8 mouse cellular contexts compared by ENCODE assay signal in genomic region chr15:10470151-10470831, GRCm38 (mm10). TPM values are rescaled to one million over a fixed set of nuclear protein-coding genes. Genes with fewer than 3 reads are reported as not detected.
A peak's percentile ranks its signal among the peaks of the same experiment; 100 is the strongest.
DNase-seq lines count a peak whose midpoint lies in the region; ATAC-seq and TF ChIP-seq lines count a peak whose summit lies in the region.

Gene Dnajc21, minus strand, starts transcription at chr15:10470516.

- peak; percentile 97 for ATAC-seq in forebrain, postnatal 0 days

- H3K4me3 ChIP-seq in cerebellum, adult 2 months (replicated peaks; ENCODE audit: insufficient read depth, low read depth, low read length), result peak within 1 kb of the TSS; percentile 85
- peak within 1 kb of the TSS; percentile 92 for H3K4me3 ChIP-seq in forebrain, postnatal 0 days (ENCODE audit: low read depth, low read length)

- peak within 1 kb of the TSS; percentile 15 for H3K27ac ChIP-seq in cerebellum, adult 2 months (ENCODE audit: insufficient read depth, low read length)
- peak within 1 kb of the TSS; percentile 83 for H3K27ac ChIP-seq in forebrain, postnatal 0 days (ENCODE audit: low read depth, low read length)

- no peak for TF ChIP-seq CTCF in cerebellum, adult 2 months (IDR thresholded peaks at IDR 0.05; ENCODE audit: borderline replicate concordance, insufficient read depth, low read depth, low read length)
- no peak for TF ChIP-seq CTCF in forebrain, postnatal 0 days (IDR thresholded peaks at IDR 0.05; ENCODE audit: low read depth)

- peak within 1 kb of the TSS; percentile 79 for H3K9ac ChIP-seq in forebrain, postnatal 0 days

- H3K4me1 ChIP-seq in cerebellum, adult 2 months (ENCODE audit: control insufficient read depth, insufficient read depth, low read length), result no peaks in the 10 kb centered on the region
- 0 out of 2 replicates have a peak, but pooled peaks cover 4% of the 10 kb centered on the region for H3K4me1 ChIP-seq in forebrain, postnatal 0 days (ENCODE audit: insufficient read depth)

- peak; percentile 61 for TF ChIP-seq POLR2A in cerebellum, adult 2 months (IDR thresholded peaks at IDR 0.05; ENCODE audit: borderline replicate concordance, insufficient read depth, low read length)

- H3K27me3 ChIP-seq in cerebellum, adult 2 months (ENCODE audit: control insufficient read depth, insufficient read depth, low read length), result no peaks in the 10 kb centered on the region
- no peaks in the 10 kb centered on the region for H3K27me3 ChIP-seq in forebrain, postnatal 0 days (ENCODE audit: insufficient read depth, low read length)

- no peaks in the 10 kb centered on the region for H3K9me3 ChIP-seq in forebrain, postnatal 0 days (ENCODE audit: low read length)

- peaks cover 3% of the 10 kb centered on the region for H3K36me3 ChIP-seq in forebrain, postnatal 0 days (ENCODE audit: insufficient read depth)

- DNase-seq in Muller cell, postnatal 12 days (ENCODE audit: inconsistent ontology term), result peak; percentile 95
- peak; percentile 89 to 91 for DNase-seq in cerebellum, adult 2 months
- DNase-seq in forebrain, postnatal 0 days, result peak; percentile 86
- DNase-seq in heart, postnatal 4 days, result peak; percentile 87
- peak; percentile 84 for DNase-seq in layer of hippocampus, adult 9-11 months
- DNase-seq in lung, postnatal 14 days, result peak; percentile 90
- peak; percentile 85 for DNase-seq in ovary, postnatal 36 days (ENCODE audit: low spot score)
- DNase-seq in thymus, postnatal 25 days, result peak; percentile 84

- under 1% methylated on average over 86 of the region's 87 CpGs for WGBS in cerebellum, adult 2 months
- under 1% methylated on average over 67 of the region's 87 CpGs for WGBS in forebrain, postnatal 0 days

- peak within 1 kb of the TSS; percentile 76 for H3K4me2 ChIP-seq in forebrain, postnatal 0 days (ENCODE audit: low read depth)

RNA-seq across cellular contexts. Expression of gene Dnajc21, which starts in this region (rescaled TPM):
- polyA plus RNA-seq in cerebellum, adult 2 months (2012; rRNA removed), result 17.6 and 19.2 TPM in 2 replicates
- 10.5 and 13.8 TPM in 2 replicates for total RNA-seq in forebrain, postnatal 0 days (2014; rRNA removed)
- 8.1 and 10.3 TPM in 2 replicates for polyA plus RNA-seq in forebrain, postnatal 0 days (2015; fragmentation: Nextera tagmentation; extraction: Ambion mirVana)
- total RNA-seq in heart, postnatal 4 days (2021), result 10 to 100 TPM; 20.1 to 21.6 TPM

Comparison
In these comparisons a context has a peak if more than half of its experiments do, and no peak if none do; other contexts are left out.
1. Peak in every context shown above with its lines: DNase-seq, ATAC-seq, H3K4me3 ChIP-seq and H3K27ac ChIP-seq.